Mouse (Mus musculus) megakaryocyte, embryonic 14.5 days (primary cell): ENCODE results near the gene Cfl2.

ENCODE experiments used
- FLI1 ChIP-seq: IDR thresholded peaks from 2 replicates; pipeline ENCODE4 v1.6.1; 2012; ENCODE audit warnings: low read length, inconsistent platforms, mixed read lengths
- GATA1 ChIP-seq: IDR thresholded peaks from 3 replicates; pipeline ENCODE4 v1.6.1; 2012; ENCODE audit warnings: mixed read lengths, low read length, inconsistent platforms, borderline replicate concordance

DNA sequence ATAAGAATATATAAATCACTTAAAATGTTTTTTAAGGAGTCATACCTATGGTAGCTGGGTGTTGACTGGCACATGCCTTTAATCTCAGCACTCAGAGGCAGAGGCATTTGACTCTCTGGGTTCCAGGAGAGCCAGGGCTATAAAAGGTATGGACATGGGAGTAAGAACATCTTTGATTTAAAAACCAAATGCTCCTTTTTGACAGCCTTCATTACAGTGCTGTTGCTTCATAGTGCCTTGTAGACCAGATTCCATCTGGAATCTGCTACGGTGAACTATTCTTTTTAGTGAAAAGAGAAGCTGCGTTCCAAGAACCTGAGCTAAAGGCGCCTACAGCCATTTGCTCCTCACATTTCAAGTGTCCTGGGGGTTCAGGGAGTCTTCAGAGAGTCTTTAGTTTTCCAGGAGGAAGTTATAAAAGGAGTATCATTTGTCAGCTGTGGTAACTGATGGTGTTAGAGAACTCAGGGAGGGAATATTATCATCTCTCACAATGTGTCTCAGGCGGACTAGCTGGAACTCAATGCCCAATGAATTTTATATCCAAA lies 25.0 kb upstream of the Cfl2 start:
- TF ChIP-seq GATA1 = no peak
- no peak for TF ChIP-seq FLI1
